Mouse (Mus musculus) skeletal muscle tissue, adult 2 months (tissue): ENCODE data around the gene Pdlim1.

Experiments used
- DNase-seq: peaks from one replicate; pipeline ENCODE4 v3.0.0-alpha.2; 2012; ENCODE audit warnings: low read depth, low spot score

The Pdlim1 gene

GRCm38 (mm10) chr19:40284704-40285103 lies 13.1 kb upstream of the Pdlim1 start:
- no peak for DNase-seq

DNA sequence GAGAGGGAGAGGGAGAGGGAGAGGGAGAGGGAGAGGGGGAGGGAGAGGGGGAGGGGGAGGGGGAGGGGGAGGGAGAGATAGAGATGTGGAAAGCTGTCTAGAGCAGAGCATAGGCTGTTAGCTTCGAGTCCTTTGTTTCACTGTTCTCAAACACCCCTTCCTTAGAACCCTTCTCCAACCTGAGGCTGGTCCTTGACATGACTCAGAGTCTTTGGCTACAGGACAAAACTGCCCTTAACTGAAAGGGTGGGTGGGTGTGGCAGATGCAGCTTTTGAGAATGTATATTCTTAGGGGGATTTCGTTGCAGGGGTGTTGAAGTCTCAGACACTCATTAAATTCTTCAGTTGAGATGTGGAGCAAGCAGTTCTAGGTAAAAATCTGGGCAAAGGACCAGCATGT lies 11.8 kb upstream of the Pdlim1 start:
- no peak for DNase-seq

DNA sequence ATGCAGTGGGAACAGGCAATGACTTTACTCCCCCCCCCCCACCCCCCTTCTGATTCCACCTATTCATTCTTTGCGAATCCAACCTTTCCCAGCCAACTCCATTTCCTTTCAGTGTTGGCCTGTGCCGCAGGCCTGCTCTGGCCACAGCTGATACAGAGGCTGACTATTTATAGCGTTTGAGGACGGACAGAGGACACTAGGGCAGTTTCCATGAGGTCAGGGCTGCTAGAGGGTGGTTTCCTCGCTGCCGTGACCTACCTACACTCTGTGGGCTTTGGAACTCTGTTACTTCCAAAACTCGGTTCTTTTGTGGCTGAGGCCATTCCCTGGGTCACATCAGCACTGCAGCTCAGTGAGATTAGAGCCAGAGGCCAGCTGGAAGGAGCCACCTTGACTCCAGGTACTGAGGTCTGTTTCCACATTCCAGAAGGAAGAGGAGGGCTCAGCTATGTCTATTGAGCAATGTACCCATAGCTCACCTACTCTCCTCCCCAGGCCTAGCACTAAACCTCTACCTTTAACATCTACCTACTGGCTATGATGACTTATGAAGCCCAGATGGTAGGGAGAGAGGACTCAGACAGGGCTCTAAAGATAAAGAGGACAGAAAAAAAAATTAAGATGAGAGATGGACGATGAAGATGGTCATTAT lies 6.9 kb upstream of the Pdlim1 start:
- DNase-seq: no peak

DNA sequence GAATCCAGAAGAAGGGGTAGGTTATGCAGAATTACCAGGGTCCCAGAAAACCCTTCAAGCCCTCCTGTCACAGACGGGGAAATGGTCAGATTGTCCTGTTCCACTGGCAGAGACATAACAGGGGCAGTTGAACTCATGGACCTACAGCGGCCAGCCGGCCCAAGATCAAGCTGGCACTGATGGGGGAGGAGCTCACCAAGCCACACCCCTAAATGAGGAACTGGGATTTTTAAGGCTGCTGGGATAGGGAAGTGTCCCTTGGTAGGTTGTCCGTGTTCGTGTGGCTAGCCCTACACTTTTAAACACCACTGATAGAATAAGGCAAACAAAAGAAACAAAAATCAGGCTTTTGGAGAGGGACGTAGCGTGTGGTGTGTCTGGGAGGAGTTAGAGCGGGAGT lies 5.9 kb upstream of the Pdlim1 start:
- DNase-seq: no peak

- no peak for DNase-seq
These were observed 4.0 kb upstream of the Pdlim1 start for GRCm38 (mm10) chr19:40275401-40276188.

- no peak for DNase-seq
These were observed 1.0 kb upstream of the Pdlim1 start for GRCm38 (mm10) chr19:40272674-40273073.

DNA sequence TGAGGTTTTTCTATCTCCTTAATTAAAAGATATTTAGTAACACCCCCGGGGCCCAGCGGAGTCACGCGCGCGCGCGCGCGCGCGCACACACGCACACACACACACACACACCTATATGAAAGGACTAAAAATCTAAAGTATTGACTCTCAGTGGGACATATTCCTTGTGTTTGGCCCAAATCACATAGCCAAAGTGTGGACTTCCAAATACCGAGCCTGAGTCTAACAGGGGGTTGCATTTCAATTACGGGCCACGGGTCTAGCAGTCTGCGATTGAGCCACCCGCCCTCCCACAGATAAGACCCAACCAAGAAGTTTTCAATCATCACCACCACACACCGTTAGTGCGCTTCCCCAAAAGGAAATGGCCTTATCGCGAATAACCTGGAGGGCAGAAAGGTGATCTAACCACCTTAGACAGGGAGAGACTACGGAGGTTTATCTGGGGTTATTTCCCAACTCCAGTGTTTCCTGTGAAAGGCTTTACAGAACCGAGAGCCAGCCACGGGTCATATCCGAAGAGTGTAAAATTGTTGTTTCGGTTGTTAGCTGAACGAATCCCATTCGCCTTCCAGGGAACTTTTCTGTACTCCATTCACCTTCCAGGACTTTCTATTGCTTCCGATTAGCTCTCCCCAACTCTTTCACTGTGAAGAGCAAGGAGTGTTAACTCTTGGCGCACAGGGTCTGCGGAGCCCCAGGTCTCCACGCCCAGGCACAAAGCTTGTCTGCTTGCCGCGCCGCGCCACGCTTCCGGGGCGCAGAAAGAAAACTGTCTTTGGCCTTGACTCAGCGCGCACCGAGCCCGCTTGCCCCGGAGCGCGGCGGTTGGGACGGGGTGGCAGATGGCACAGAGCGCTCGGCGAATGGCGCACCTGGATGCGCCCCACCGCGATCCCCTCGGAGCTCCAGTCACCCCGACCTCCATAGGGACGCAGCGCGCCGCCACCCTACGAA lies 1.0 kb downstream of the Pdlim1 start:
- no peak for DNase-seq

- DNase-seq: no peak
These were observed 2.1 kb downstream of the Pdlim1 start for GRCm38 (mm10) chr19:40269526-40269925.

DNA sequence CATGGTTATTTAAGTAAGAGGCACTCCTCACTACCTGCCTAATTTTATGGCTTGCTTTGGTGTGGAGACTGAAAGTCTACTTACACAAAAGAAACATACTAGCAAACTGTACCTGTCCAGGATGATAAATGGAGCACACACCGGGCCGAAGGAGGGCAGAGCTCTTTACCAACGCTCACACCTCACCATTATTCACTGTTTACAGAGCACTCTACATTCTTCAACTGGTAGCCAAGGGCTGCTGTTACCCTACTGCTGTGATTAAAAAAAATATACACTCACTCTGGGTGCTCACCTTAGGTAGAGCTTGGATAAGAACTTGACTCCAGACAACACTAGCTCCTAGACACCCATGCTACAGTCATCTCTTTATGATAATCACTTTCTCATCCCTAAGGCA lies 3.1 kb downstream of the Pdlim1 start:
- DNase-seq: no peak

DNA sequence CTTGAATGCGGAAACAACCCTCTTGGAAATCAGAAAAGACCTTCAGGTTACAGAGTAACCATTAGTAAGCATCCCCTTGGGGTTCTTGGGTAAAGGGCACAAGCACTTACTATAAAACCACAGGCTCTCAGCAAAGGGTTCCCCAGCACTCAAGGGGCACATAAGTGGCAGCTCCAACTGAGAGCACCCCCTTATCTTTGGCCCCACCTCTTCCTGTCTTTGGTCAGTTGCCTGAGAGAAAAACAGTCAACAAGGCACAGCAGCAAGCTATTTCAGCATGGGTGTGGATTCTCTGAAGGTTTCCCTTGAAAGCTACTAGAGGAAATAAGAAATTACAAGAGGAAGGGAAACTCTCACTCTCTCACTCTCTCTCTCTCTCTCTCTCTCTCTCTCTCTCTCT lies 4.3 kb downstream of the Pdlim1 start:
- no peak for DNase-seq

DNA sequence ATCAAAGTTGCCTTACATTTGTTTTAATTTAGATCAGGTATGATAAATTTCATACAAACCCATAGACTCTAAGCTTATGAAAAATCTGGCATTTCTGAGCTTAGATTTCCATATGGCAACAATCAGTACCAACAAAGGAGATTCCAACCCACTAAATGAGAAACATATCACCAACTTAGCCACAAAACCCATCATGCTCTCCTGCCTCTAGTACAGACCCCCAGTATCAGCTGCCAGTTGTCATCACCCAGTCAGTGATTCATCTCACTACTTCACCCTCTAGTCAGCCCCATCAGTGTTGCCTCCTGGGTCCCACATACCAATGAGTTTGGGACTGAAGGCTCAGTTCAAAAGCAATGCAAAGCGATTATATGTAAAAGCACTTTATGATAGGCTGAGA lies 12.2 kb downstream of the Pdlim1 start:
- DNase-seq: no peak

DNA sequence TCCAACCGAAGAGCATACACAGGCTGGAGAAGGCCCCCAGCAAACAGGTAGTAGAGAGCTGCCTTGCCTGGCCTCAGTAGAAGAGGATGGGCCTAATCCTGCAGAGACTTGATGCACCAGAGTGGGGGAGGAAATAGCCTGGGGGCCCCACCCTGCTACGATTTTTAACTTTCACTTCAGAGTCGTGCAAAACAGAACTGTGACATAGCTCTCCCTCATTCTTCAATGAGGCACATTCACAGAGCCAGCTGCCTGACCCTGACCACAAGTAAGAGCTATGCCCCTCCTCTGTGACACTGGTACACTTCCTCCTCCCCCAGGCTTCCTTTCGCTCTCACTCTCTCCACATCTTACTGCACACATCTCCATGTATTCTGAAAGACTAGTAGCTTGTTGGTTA lies 14.2 kb downstream of the Pdlim1 start:
- no peak for DNase-seq

DNA sequence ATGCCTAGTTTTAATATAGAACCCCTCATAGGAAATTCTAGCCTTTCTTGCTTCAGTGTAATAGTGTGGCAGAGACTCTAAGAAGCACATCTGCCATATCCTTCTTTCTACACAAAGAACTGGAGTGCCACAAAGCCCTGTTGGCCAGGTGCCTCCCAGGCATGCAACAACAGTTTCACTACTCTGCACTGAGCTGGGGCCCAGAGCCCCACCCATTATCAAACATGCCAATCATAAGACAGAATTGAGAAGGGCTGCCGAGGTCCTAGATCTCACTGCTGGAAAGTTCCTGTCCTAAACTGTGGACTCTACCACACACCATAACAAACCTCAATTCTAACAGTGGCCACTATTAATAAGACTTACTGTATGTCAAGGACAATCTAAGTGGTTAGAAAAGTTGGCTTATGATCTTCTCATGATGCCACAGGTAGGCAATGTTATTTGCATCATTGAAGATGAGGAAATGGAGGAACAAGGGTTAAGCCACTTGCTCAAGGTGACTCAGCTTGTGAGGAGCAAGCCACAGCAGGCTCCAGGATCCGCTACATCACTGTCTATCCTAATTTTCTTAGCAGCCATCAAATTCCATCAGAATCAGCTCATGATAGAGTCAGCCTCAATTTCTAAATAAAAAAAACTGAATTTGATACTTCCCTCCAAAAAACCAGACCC lies 15.1 kb downstream of the Pdlim1 start:
- no peak for DNase-seq

DNA sequence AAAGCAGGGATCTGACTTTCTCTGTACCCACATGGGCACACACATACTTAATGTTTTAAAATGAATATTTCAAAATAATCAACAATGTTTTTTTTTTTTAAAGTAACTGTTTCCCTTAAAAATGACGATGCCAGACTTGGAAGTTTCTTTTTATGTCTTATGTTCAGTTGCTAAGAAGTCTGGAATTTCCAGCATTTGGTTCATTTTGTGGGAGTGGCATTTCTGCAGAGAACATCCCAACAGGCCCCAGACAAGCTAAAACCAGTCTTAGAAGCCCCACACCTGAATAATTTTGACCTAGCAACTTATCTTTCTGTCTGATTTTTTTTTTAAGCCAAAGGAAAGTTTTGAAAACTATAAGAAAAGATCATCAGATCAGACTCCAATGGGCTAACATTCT lies 16.1 kb downstream of the Pdlim1 start:
- no peak for DNase-seq

- DNase-seq: no peak
These were observed 16.9 kb downstream of the Pdlim1 start for GRCm38 (mm10) chr19:40254741-40255140.

DNA sequence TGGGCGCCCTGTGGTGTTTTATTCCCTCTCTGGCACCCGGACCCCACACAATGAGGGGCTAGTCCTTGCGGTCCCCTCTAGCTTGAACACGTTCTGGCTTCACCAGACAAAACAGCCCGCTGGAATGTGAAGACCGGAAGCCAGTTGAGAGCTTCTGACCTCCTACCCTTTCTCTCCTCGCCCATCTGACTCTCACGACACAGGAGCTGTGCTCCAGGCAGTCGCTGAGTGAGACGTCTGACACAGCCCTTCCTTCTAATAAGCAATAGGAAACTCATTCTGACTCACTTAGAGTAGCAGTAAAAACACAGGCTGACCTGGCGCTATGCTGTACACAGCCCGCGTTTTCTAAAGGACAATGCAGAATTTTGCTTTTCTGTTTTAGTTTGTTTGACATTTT lies 17.9 kb downstream of the Pdlim1 start:
- DNase-seq: no peak

- DNase-seq: no peak
These were observed 20.5 kb downstream of the Pdlim1 start for GRCm38 (mm10) chr19:40251115-40251514.

DNA sequence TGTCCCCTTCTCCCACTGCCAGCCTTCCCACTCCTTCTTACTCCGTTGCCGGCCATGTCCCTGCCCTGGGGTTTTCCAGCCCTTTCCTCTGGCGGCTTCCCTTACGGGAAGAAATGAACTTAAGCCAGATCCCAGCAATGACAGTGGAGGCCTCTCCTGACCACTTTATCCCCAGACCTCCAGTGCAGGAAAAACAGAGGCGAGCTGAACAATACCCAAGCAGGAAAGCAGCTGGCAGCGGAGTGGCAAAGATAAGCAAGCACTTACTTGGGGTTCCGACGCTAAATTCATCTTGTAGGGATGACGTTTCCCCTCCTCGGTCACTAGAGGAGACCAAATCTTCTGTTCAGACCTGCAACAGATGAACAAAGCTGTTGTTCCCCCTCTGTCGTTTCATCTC lies 22.3 kb downstream of the Pdlim1 start:
- no peak for DNase-seq

DNA sequence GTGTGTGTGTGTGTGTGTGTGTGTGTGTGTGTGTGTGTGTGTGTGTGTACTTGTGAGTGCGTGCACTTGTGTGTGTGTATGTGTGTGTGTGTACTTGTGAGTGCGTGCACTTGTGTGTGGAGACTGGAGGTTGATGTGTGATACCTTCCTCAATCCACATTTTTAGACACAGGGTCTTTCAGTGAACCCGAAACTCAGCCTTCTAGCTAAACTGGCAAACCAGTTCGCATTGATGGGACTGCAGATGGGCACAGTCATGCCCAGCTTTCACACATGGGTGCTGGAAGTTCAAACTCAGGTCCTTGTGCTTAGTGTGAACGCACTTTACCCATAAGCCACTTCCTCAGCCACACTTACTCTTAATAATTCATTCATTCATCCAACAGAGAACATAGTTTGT lies 23.2 kb downstream of the Pdlim1 start:
- no peak for DNase-seq

DNA sequence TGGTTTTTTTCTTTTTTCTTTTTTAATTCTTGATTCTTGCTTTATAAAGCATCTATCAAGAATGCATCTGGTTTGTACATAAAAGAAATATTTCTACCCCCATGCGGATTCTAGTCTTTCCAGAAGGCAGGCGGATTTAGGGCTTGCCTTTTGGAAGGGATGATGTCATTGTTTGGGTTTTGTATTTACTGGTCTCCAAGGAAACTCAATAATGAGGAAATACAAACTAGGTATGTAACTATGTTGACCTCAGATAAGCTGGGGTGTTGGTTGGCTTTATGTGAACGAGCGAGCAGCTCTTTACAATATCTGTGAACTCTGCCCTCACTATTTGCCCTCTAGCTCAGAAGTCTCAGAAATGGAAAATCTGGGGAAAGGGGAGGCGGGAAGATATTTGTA lies 24.4 kb downstream of the Pdlim1 start:
- DNase-seq: peak; percentile 72

DNA sequence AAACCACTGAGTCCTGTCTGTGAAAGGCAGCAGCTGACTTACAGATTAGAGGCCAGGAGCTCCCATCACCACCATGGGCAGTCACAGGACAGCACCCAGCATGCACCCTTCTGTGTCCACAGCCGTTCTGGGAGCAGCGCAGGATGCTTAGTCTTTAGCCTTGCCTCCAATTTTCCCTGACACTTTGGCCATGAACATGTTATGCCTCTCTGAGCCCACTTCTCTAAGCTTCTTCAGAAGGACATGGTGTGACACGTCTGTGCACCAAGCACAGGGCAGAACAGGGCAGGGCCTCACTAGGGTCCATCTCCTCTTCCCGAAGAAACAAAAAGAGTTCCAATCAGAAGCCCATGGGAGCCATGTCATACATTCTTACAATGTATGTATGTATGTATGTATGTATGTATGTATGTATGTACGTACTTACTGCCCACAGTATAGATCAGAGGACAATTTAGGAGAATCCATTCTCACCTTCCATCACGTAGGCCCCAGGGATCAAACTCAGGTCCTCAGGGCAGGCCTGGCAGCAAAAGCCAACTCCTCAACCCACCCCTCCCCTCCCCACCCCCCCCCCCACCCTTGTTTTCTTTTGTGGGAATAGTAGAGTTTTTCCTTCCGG lies 24.9 kb downstream of the Pdlim1 start:
- DNase-seq: no peak
